8 mouse cellular contexts compared by ENCODE assay signal in genomic region chr7:74371208-74371607, GRCm38 (mm10).
DNase-seq lines count a peak whose midpoint lies in the region; ATAC-seq and TF ChIP-seq lines count a peak whose summit lies in the region.

No protein-coding gene starts in this region.

- DNase-seq in heart, adult 2 months: peak in 1 of 2 experiments; percentile 27
- no peak for DNase-seq in heart, embryonic 10.5 days (ENCODE audit: low spot score)
- DNase-seq in forebrain, postnatal 0 days: peak; percentile 77
- peak; percentile 63 for DNase-seq in kidney, postnatal 10 days
- DNase-seq in testis, postnatal 10 days (ENCODE audit: low spot score): no peak

- no peak overlapping the region for H3K27ac ChIP-seq in heart, adult 2 months
- no peak overlapping the region for H3K27ac ChIP-seq in heart, embryonic 10.5 days
- H3K27ac ChIP-seq in forebrain, postnatal 0 days (ENCODE audit: low read depth, low read length): no peak overlapping the region
- no peak overlapping the region for H3K27ac ChIP-seq in midbrain, embryonic 15.5 days

- H3K36me3 ChIP-seq in heart, adult 2 months (ENCODE audit: control insufficient read depth, insufficient read depth, low read length): no peaks in the 10 kb centered on the region
- no peaks in the 10 kb centered on the region for H3K36me3 ChIP-seq in heart, embryonic 10.5 days
- H3K36me3 ChIP-seq in C2C12 (ENCODE audit: control insufficient read depth, insufficient read depth): no peaks in the 10 kb centered on the region
- no peaks in the 10 kb centered on the region for H3K36me3 ChIP-seq in forebrain, postnatal 0 days (ENCODE audit: insufficient read depth)
- H3K36me3 ChIP-seq in midbrain, embryonic 15.5 days (replicated peaks): no peaks in the 10 kb centered on the region

- H3K4me1 ChIP-seq in heart, adult 2 months (ENCODE audit: control insufficient read depth, insufficient read depth, low read length): peaks cover 19% of the 10 kb centered on the region
- H3K4me1 ChIP-seq in heart, embryonic 10.5 days: peaks cover 30% of the 10 kb centered on the region
- H3K4me1 ChIP-seq in forebrain, postnatal 0 days (ENCODE audit: insufficient read depth): no peaks in the 10 kb centered on the region; the same call in 1 of the 2 replicates
- H3K4me1 ChIP-seq in midbrain, embryonic 15.5 days: peaks cover 18% of the 10 kb centered on the region

- WGBS in heart, adult 2 months: 23% methylated on average over 2 of the region's 2 CpGs
- WGBS in heart, embryonic 10.5 days: 29% methylated on average over 2 of the region's 2 CpGs
- WGBS in forebrain, postnatal 0 days: 31% methylated on average over 2 of the region's 2 CpGs
- WGBS in midbrain, embryonic 15.5 days: 27% methylated on average over 2 of the region's 2 CpGs

- TF ChIP-seq POLR2A in heart, adult 2 months (IDR thresholded peaks at IDR 0.05; ENCODE audit: insufficient read depth, low read depth, low read length): no peak

- intact Hi-C loops in heart, adult 2 months (cut with DNase I): loop anchor here (2.0 to 10.0 kb wide), 4 partner anchors 324 to 740 kb away; no protein-coding TSS in a partner anchor

- H3K79me2 ChIP-seq in heart, adult 2 months (replicated peaks; ENCODE audit: control insufficient read depth, insufficient read depth, low read length): no peaks in the 10 kb centered on the region; the same call in 1 of the 2 replicates
- H3K79me2 ChIP-seq in C2C12 (ENCODE audit: control insufficient read depth, insufficient read depth): no peaks in the 10 kb centered on the region

- TF ChIP-seq CTCF in heart, adult 2 months (IDR thresholded peaks at IDR 0.05): peak; percentile 86
- TF ChIP-seq CTCF in C2C12 (IDR thresholded peaks at IDR 0.05; ENCODE audit: control insufficient read depth, insufficient read depth, insufficient read length): peak; percentile 52
- TF ChIP-seq CTCF in forebrain, postnatal 0 days (IDR thresholded peaks at IDR 0.05; ENCODE audit: low read depth): peak; percentile 87

- H3ac ChIP-seq in C2C12 (ENCODE audit: control insufficient read depth, insufficient read length, low read depth): no peak overlapping the region

- peak; percentile 81 for ATAC-seq in cerebellum, adult (ENCODE audit: insufficient number of reproducible peaks, low FRiP score, low TSS enrichment)
- peak; percentile 79 for ATAC-seq in forebrain, postnatal 0 days
- peak; percentile 75 for ATAC-seq in midbrain, embryonic 15.5 days (replicated peaks)

- no peak overlapping the region for H3K9ac ChIP-seq in heart, adult 2 months (ENCODE audit: low read depth, low read length)
- no peak overlapping the region for H3K9ac ChIP-seq in forebrain, postnatal 0 days
- H3K9ac ChIP-seq in midbrain, embryonic 15.5 days: no peak overlapping the region

- no peaks in the 10 kb centered on the region for H3K9me3 ChIP-seq in heart, embryonic 10.5 days
- no peaks in the 10 kb centered on the region for H3K9me3 ChIP-seq in forebrain, postnatal 0 days (ENCODE audit: low read length)
- no peaks in the 10 kb centered on the region for H3K9me3 ChIP-seq in midbrain, embryonic 15.5 days

- no peak overlapping the region for H3K4me2 ChIP-seq in forebrain, postnatal 0 days (ENCODE audit: low read depth)
- H3K4me2 ChIP-seq in midbrain, embryonic 15.5 days: no peak overlapping the region

- no peak overlapping the region for H3K4me3 ChIP-seq in heart, adult 2 months
- H3K4me3 ChIP-seq in heart, embryonic 10.5 days: no peak overlapping the region
- H3K4me3 ChIP-seq in C2C12 (ENCODE audit: insufficient read depth, poor library complexity, severe bottlenecking): no peak overlapping the region
- no peak overlapping the region for H3K4me3 ChIP-seq in forebrain, postnatal 0 days (ENCODE audit: low read depth, low read length)
- no peak overlapping the region for H3K4me3 ChIP-seq in midbrain, embryonic 15.5 days

- H3K79me3 ChIP-seq in C2C12 (ENCODE audit: low read depth): no peaks in the 10 kb centered on the region

- peak; percentile 86 for TF ChIP-seq EP300 in heart, adult 2 months (IDR thresholded peaks at IDR 0.05; ENCODE audit: insufficient read depth, low read depth, low read length)

- no peaks in the 10 kb centered on the region for H3K27me3 ChIP-seq in heart, adult 2 months (ENCODE audit: control insufficient read depth, insufficient read depth, low read length)
- H3K27me3 ChIP-seq in heart, embryonic 10.5 days (ENCODE audit: insufficient read depth, poor library complexity, severe bottlenecking): 0 out of 2 replicates have a peak, but pooled peaks cover 3% of the 10 kb centered on the region
- H3K27me3 ChIP-seq in C2C12 (ENCODE audit: control insufficient read depth, insufficient read depth, insufficient read length): no peaks in the 10 kb centered on the region
- no peaks in the 10 kb centered on the region for H3K27me3 ChIP-seq in forebrain, postnatal 0 days (ENCODE audit: insufficient read depth, low read length)
- H3K27me3 ChIP-seq in midbrain, embryonic 15.5 days (replicated peaks): no peaks in the 10 kb centered on the region

TF ChIP-seq in C2C12, 6 proteins besides CTCF, POLR2A, EP300 and RAD21:
- no peak for TF ChIP-seq MYOG (IDR thresholded peaks at IDR 0.05; ENCODE audit: control insufficient read depth, extremely low read depth, insufficient read length)
- no peak for TF ChIP-seq USF1 (IDR thresholded peaks at IDR 0.05; ENCODE audit: low read depth)
- TF ChIP-seq MYOD1 (IDR thresholded peaks at IDR 0.05; ENCODE audit: control insufficient read depth, insufficient read length, low read depth): no peak
- no peak for TF ChIP-seq MAX (IDR thresholded peaks at IDR 0.05)
- TF ChIP-seq FOSL1 (IDR thresholded peaks at IDR 0.05; ENCODE audit: insufficient read depth, low read length, poor library complexity, severe bottlenecking): no peak
- TF ChIP-seq CEBPB (IDR thresholded peaks at IDR 0.05; ENCODE audit: low read depth): no peak

Comparison
In these comparisons a context has a peak if more than half of its experiments do, and no peak if none do; other contexts are left out.
1. DNase-seq: peak in forebrain, postnatal 0 days (single experiment) and kidney, postnatal 10 days (single experiment); none in heart, embryonic 10.5 days (single experiment) and testis, postnatal 10 days (single experiment).
2. Peak in every context shown above with its lines, with median percentiles within 50 percentile points of each other: CTCF ChIP-seq and ATAC-seq.